Mouse (Mus musculus): Measurements from ENCODE around the gene 1600014C23Rik. TPM values are rescaled to one million over a fixed set of nuclear protein-coding genes. Genes with fewer than 3 reads are reported as not detected.

The 1600014C23Rik gene
- total and polyA plus RNA-seq, 3 experiments = 0.81 to 2.7 TPM; not detected in 1

- no peak for TF ChIP-seq MYB (IDR thresholded peaks at IDR 0.05; ENCODE audit: low read depth, low read length)
- TF ChIP-seq GABPA (IDR thresholded peaks at IDR 0.05; ENCODE audit: low read depth, low read length) = no peak
- no peak for TF ChIP-seq ZKSCAN1 (IDR thresholded peaks at IDR 0.05; ENCODE audit: low read depth, low read length)
- TF ChIP-seq ELF1 (IDR thresholded peaks at IDR 0.05; ENCODE audit: low read depth, low read length) = 0 out of 2 replicates have a peak, but pooled peaks have one; percentile 20
- TF ChIP-seq ETS1 (IDR thresholded peaks at IDR 0.05; ENCODE audit: low read depth, low read length) = peak; percentile 81
- TF ChIP-seq MAZ (IDR thresholded peaks at IDR 0.05; ENCODE audit: low read depth, low read length) = peak; percentile 86
- TF ChIP-seq MAX (IDR thresholded peaks at IDR 0.05; ENCODE audit: low read length) = peak; percentile 98
- no peak for TF ChIP-seq NRF1 (IDR thresholded peaks at IDR 0.05; ENCODE audit: insufficient read depth, low read depth, low read length, poor library complexity, severe bottlenecking)
- TF ChIP-seq SMC3 (IDR thresholded peaks at IDR 0.05; ENCODE audit: low read depth, low read length) = no peak
- no peak for TF ChIP-seq BHLHE40 (IDR thresholded peaks at IDR 0.05; ENCODE audit: borderline replicate concordance, low read depth, low read length)
- 0 out of 2 replicates have a peak, but pooled peaks have one; percentile 34 for TF ChIP-seq KAT2A (conservative IDR thresholded peaks at IDR 0.05; ENCODE audit: low read depth, low read length)
- peak in 1 of 2 experiments; percentile 82; a peak in 2 of 4 replicates for TF ChIP-seq POLR2A (IDR thresholded peaks at IDR 0.05; ENCODE audit: control insufficient read depth in 1 of 2, insufficient read depth in 1 of 2, low read depth in 1 of 2, low read length in 2 of 2, poor library complexity in 1 of 2)
Observed at GRCm38 (mm10) chr17:45766735-45767535, 33.3 kb upstream of the 1600014C23Rik start (continued).

- H3K9ac ChIP-seq (ENCODE audit: control insufficient read depth, low read depth, low read length, poor library complexity, severe bottlenecking) = no peak overlapping the region
- H3K36me3 ChIP-seq (ENCODE audit: control insufficient read depth in 1 of 2, insufficient read depth in 2 of 2, low read length in 2 of 2) = peaks cover 0 to 2% of the 10 kb centered on the region in 2 experiments; a peak in 2 of 4 replicates
- TF ChIP-seq TAL1 (IDR thresholded peaks at IDR 0.05; ENCODE audit: low read length) (no peak), RCOR1 (IDR thresholded peaks at IDR 0.05; ENCODE audit: low read depth, low read length) (no peak), MEF2A (IDR thresholded peaks at IDR 0.05; ENCODE audit: extremely low read depth, insufficient replicate concordance, low read depth, low read length, poor library complexity, severe bottlenecking) (no peak), POLR2A (IDR thresholded peaks at IDR 0.05; ENCODE audit: control insufficient read depth in 1 of 2, insufficient read depth in 1 of 2, low read depth in 1 of 2, low read length in 2 of 2, poor library complexity in 1 of 2) (no peak), USF2 (IDR thresholded peaks at IDR 0.05; ENCODE audit: borderline replicate concordance in 1 of 2, insufficient read depth in 1 of 2, low read depth in 1 of 2, low read length in 2 of 2) (no peak), NRF1 (IDR thresholded peaks at IDR 0.05; ENCODE audit: insufficient read depth, low read depth, low read length, poor library complexity, severe bottlenecking) (no peak), CHD1 (IDR thresholded peaks at IDR 0.05; ENCODE audit: low read depth, low read length) (no peak), UBTF (IDR thresholded peaks at IDR 0.05; ENCODE audit: borderline replicate concordance, insufficient read depth, low read depth, low read length) (no peak), TCF12 (IDR thresholded peaks at IDR 0.05; ENCODE audit: low read depth, low read length) (no peak), ETS1 (IDR thresholded peaks at IDR 0.05; ENCODE audit: low read depth, low read length) (no peak)
- no peak overlapping the region for H3K4me3 ChIP-seq (ENCODE audit: control insufficient read depth in 1 of 2, insufficient read depth in 1 of 2, low read depth in 2 of 2, low read length in 2 of 2)
- H3K27me3 ChIP-seq (ENCODE audit: control insufficient read depth in 1 of 2, insufficient read depth in 2 of 2, low read length in 2 of 2) = no peaks in the 10 kb centered on the region
- no peak for DNase-seq (ENCODE audit: low read depth, low spot score)
- H3K79me2 ChIP-seq (ENCODE audit: control insufficient read depth, insufficient read depth, low read length, poor library complexity) = no peaks in the 10 kb centered on the region
- no peak overlapping the region for H3K27ac ChIP-seq (ENCODE audit: control insufficient read depth, low read depth, low read length)
- H3K4me1 ChIP-seq (ENCODE audit: control insufficient read depth in 1 of 2, insufficient read depth in 2 of 2, low read length in 2 of 2) = peaks cover 5 to 22% of the 10 kb centered on the region in 2 experiments
- H3K9me3 ChIP-seq (replicated peaks; ENCODE audit: insufficient read depth, low read length) = no peaks in the 10 kb centered on the region
Observed at GRCm38 (mm10) chr17:45765914-45766313, 32.3 kb upstream of the 1600014C23Rik start.
